Mouse (Mus musculus): ENCODE data around the gene Mrpl52. TPM values are rescaled to one million over a fixed set of nuclear protein-coding genes. Genes with fewer than 3 reads are reported as not detected.
A peak's percentile ranks its signal among the peaks of the same experiment; 100 is the strongest.

Mrpl52 gene
- total RNA-seq (2021) = 100 to 1,000 TPM; 162 to 202 TPM
- polyA plus RNA-seq (2012; rRNA removed) = 2,091 and 3,081 TPM in 2 replicates
- long read RNA-seq, transcript Mrpl52-201 (5 exons, 418 nt) = major isoform, 71 of 77 reads
- long read RNA-seq, partial matches to known transcripts = 0 of 77 reads
- long read RNA-seq, other reads (novel, unspliced or antisense) = 3 of 77 reads

DNA sequence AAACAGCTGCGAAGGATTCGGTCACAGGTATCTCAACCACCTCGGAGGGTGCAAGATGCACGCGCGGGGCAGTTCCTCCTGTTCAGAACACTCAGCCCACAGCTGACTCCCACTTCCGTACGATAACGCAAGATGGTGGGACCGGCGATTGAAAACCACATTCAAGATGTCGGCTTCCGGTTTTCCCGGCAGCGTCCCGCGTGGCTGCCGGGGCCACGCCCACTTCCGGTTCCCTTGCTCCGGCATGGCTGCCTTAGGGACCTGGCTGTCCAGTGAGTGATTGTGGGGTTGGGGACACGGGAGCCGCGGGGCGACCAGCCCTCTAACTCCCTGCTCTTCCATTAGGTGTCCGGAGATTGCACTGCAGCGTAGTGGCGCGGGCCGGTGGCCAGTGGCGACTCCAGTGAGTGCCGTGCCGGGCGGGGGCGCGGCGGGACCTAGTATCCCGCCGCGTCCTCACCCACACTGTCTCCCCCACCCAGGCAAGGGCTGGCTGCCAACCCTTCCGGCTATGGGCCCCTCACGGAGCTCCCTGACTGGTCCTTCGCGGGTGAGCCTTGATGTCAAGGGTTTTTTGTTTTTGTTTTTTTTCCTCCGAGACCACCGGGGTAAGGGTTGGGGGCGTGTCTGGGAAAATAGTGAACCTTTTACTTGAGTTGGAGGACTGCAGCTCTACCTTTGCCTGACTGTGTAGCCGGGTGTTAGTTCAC, at the start of gene Mrpl52:
Gene Mrpl52, plus strand, starts transcription at position 221 of the 710 bp plus-strand sequence.
- DNase-seq = peak; percentile 95

DNA sequence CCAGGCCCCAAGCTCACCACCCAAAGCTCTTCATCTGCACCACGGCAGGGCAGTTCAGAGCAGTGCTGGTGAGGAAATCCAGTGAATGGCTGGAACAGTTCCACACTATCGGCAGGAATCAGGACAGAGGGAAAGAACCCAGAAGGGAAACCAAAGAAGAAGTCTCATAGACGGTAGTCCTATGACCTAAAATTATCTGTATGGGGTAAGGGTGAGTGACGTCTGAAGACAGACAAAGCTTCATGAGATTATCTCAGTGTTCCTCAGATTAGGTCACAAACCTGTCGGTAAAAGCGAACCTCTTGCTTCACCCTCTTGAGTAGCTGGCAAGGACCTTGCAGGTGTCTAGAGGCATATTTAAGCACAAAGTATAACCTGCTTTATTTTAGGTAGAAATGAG, 49.5 kb upstream of the Mrpl52 start:
- DNase-seq = no peak

DNA sequence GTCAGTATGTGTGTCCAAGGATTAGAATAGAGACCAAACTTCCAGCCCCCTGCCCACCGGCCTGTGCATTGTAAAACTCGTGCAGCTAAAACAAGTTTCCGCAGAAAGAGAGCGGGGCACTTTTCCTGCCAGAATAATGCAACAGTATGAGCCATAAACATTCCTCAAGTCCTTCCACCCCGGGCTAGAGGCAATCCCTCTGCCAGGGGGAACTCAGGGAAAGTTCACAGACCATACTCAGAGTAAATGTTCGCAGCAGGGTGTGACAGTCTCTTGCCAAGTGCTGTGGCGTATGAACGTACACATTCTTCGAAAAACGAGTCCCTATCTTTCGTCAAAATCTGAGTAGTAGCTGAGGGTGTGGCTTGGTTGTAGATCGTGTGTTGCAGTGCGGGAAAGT, 47.1 kb upstream of the Mrpl52 start:
- no peak for DNase-seq

DNA sequence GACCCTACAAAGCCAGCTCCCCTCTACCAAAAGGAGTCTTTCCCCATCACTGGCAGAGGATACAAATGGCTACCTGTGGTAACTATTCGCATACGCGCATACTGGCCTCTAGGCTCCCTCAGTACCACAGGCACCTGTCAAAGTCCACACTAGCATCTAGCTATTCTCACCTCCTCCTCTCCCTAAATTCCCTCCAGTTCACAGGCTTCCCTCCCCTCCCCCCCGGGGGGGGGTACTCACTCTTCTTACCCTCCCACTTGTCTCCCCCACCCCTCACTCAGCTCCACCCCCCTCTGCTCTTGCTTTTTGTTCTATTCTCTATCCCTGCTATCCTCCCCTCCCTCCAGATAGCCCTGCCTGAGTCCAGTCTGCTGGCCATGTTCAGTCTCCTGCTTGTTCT, 46.1 kb upstream of the Mrpl52 start:
- DNase-seq = no peak

DNA sequence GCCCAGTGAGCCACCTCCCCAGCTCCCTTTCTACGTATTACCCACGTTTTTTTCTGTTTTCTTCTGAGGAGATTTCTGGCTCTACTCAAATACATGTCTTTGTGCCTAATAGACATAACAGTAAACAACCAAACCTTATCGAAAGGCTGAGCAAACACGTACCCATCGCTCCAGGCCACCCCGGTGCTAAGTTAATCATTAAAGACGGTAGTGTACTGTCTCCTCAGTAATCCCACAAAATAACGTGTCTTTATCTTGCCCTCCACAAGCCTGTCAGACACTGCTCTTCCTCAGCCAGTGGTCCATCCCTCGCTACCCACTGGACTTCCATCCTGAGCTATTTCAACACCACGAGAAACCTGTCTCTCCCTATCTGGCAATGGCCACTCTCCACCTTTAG, 44.9 kb upstream of the Mrpl52 start:
- DNase-seq = no peak

DNA sequence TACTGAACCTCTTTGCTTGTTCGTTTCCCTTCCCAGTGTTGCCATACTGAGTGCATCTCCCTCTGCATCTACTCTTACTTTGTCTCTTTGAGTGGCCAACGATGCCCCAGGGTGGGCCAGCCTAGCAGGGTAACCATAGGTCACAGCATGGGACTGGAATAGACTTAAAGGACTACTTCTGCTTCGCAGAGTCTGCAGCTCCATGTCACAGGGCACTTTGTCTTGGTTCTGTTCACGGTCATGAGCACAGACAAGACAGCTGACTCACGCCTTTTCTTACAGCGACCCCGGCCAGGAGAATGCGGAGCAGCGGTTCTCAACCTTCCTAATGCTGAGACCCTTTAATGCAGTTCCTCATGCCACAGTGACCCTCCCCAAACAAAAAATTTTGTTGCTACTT, 44.1 kb upstream of the Mrpl52 start:
- no peak for DNase-seq

DNA sequence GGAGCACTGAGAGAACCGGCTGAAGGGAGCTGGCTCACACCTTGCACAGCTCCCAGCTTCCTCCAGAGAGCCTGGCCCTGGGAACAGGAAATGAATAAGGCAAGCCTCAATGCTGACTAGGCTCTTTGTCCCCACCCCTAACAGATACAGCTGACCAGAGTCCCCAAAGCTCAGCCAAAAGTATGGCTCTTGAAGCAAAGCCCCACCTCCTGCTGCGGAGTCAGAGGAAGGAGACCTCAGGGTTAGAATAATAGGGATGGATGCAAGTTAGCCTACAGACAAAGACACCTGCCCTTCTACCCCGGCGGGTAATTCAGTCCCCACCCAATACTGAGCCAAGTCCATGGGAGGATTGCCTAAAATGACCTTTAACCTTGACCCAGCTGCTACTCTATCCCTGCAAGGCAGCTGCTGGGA, 43.3 kb upstream of the Mrpl52 start:
- DNase-seq = no peak

DNA sequence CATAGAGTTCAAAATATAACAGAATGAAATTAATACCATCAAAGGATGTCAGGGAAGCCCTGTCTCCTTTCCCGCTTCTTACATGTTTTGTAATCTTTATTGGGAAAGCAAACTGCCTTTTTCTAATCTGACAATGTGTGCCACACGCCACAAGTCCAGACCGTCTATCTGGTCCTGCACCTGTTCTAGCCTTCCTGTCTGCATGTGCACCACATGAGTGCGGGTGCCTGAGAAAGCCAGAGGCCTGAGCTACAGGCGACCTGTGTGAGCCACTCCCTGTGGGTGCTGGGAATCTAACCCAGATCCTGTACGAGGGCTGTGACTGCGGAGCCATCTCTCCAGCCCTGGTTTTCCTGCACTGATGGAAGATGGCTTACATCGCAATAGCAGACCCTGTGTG, 42.3 kb upstream of the Mrpl52 start:
- no peak for DNase-seq

DNA sequence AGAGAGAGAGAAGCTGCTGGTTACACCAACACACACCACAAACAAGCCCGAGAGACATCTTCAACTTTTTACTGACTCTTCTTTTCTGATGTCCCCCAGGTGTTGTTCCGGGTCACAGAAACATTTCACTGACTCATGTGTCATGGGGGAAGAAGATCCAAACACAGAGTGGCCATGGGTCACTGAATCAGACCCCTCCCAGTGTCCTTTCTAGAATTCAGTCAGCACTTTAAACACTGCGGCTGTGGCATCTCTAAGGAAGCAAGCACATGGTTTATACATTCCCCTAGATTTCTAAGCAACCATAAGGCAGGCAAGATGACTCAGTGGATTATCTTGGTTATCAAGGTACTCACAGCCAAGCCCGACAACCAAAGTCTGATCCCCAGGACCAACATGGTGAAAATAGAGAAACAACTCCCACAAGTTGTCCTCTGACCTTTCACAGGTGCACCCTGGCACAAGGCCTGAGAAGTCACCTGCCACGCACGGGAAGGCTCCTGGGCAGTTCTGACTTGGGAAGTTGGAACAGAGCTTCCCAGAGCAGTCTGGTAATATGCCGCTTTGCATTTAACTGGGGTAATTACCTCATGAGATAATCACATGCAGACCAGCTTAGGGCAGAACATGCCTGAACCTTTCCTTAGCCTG, 40.6 kb upstream of the Mrpl52 start:
- DNase-seq = no peak

DNA sequence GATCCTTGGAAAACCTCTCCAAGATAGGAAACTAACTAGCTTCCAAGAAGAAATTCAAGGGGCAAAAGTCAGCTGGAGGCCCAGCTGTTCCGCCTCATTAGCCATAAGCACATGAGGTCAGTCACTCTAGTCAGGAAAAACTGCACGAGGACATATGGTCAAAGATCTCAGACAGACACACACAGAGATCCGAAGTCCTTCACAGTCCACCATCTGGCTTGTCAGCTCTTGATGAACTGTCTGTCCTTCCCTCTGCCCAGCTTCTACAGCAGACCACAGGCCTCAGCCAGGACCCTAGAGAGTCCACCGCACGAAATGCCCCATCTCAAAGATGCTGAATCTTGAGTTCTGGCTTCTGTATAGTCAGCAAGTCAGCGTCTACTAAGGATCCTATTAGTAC, 39.2 kb upstream of the Mrpl52 start:
- DNase-seq = no peak

DNA sequence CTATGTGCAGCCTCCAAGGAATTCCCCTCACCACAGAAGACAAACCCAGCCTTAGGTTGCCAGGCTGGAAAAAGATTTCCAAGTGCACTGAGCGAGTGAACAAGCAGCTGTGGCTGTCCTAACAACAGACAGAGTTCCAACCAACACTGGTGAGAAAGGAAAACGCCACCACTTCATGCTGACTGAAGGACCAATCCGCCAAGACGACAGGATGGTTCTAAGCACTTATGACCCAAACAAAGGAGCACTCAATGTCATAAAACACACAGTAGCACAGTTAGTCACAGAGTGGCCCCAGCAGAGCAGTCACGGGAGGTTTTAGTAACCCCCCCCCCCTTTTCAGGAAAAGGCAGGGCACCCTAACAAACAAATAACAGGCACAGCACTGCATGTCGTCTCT, 35.9 kb upstream of the Mrpl52 start:
- DNase-seq = no peak

DNA sequence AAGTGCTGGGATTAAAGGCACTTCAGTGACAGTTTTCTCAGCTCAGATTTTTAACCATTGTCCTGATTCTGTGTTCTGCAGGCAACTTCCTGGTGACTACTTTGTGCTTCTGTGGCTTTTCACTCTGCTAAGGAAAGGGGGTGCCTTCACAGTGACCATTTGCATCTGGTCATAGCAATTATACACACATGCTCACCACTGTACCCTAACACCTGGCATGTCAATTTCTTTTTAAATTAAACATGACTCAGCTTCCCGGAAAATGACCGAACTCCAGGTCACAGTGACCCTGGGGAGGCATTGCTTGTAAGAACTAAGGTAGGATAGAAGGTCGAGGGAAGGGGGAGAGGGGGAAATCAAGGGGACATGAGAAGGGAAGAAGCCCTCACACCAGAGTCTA, 32.9 kb upstream of the Mrpl52 start:
- DNase-seq = no peak

DNA sequence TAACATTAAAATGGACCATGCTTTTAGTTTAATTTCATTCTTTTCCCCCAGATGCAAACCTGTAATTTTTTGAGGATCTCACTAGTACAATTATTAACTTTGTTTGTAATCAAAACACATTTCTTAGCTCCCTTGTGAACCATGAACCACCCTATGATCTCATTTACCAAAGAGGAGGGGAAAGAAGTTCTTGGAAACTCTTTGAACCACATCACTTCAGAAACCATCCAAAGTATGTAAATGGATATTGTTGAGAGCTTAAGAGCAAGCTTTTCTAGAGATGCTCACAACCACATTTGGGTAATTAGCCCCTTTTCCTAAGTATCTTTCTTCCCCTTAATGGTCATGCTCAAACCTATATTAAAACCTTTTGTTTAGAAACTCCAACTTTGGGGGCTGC, 32.4 kb upstream of the Mrpl52 start:
- DNase-seq = no peak

DNA sequence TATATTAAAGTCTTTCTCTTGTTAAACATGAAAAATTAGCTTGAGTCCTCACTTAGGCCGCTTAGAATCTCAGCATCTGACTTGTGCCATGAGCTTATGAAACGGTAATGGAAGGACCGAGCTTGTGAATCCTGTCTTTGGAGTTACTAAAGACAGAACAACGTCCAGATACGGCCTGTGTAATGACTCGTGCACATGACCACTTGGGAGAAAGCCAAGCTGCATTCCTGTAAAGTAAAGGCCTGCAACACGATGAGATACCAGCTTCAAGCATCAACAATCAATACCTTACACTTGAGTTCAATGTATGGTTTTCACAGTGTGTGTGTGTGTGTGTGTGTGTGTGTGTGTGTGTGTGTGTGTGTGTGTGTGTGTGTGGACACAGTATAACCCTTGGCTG, 30.0 kb upstream of the Mrpl52 start:
- DNase-seq = no peak

DNA sequence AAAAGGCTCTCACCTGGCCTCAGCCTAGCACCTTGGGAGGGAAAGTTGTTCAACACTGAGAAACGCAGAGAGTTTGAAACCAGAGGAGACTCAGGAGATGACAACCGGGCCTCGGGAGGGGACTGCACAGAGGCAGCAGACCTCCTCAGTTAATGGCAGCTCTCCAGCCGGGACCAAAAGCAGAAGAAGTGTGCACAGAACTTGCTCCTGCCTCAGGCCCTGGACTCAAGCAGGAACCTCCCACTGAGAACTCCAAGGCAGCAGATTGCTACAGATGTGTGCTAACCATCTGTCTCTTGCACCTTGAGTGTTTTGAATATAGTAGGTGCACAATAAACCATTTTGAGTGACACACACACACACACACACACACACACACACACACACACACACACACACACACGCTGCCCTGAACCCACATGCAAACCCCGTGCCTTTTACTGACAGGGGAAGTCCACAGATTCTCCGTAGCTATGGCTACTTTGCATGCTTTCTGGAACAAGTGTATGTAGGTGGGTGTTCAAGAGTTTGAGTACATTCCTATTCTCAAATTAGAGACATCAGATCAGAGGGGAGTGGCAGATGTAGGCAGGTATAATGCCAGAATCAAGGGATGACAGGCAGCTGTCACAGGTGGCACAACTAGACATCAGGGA, 28.7 kb upstream of the Mrpl52 start:
- DNase-seq = no peak

DNA sequence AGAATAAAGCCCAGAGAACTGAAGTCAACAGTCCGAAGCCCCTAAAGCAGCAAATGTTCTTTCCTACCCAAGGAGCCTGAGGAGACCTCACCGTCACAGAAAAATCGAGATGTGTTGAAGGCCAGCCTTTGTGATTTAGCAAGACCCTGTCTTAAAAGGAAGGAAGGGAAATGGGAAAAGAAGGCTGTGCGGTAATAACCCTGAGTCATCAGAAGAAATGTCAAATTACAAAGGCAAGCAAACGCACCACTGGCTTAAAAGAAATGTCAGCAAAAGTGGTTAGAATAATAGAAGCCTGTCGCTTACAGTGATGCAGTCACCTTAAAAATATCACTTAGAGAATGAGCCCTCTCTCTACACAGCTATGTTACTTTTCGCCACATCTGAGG, 28.2 kb upstream of the Mrpl52 start:
- DNase-seq = peak; percentile 17

DNA sequence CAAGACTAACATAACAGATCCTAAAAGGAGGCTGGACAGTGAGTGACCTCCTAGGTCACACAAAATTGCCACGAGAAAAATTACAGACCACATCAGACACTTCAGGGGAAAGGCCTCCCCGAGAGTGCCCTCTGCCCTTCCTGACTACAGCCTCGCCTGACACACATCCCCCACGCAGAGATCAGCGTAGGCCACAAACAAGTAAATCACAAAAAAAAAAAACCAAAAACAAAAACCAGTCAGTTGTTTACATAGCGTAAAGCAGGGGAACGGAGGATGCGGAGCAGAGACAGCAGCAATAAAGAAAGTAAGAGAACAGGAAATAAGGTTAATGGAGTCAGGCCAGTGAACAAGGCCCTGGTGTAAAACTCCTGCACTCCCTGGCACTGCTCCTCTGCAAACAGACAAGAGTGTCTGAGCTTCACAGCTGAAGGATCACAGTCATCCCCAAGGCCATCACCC, 27.8 kb upstream of the Mrpl52 start:
- DNase-seq = peak; percentile 49

DNA sequence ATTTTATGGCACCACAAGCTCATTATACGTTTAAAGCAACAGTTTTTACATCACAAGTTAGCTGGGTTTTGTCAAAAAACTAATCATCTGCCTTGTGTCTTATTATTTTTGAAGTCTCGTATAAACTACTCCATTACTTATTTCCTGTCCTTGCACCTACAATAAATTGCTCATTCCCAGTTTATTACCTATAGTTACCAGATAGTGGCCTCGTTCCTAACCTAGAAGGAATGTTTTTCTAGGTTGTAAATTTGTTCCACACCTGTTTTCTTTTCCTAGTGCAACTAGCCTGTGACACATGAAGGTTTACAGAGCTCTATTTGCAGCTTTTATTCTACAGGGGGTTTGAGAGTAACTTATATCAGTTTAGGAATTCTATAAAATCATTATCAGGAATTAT, 25.0 kb upstream of the Mrpl52 start:
- DNase-seq = no peak

DNA sequence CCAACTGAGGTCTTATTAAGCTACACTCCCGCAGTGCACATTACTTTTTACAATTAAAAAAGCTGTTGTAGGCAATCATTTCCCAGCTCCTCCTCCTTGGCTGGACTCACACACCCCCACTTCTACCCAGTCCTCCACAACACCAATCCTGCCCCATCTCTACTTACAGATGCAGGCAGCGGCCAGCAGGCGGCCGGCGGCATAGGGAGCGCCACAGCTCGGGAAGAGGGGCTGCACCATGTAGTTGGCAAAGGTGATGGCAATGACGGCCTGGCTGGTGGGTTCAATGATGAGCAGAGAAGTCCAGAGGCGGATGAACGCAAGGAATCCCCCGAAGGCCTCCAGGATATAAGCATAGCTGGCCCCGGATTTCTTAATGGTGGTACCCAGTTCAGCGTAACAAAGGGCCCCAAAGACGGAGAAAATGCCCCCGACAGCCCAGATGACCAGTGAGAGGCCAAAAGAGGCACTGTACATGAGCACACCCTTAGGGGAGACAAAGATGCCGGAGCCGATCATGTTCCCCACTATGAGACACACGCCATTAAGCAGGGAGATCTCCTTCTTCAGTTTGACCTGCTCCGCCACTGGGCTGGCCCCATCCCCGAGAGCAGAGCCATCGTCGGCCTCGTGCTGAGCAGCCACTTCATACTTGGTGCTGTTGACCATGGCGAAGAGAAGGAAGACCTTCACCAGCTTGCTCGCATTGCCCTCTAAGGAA, 18.2 kb upstream of the Mrpl52 start:
- no peak for DNase-seq

DNA sequence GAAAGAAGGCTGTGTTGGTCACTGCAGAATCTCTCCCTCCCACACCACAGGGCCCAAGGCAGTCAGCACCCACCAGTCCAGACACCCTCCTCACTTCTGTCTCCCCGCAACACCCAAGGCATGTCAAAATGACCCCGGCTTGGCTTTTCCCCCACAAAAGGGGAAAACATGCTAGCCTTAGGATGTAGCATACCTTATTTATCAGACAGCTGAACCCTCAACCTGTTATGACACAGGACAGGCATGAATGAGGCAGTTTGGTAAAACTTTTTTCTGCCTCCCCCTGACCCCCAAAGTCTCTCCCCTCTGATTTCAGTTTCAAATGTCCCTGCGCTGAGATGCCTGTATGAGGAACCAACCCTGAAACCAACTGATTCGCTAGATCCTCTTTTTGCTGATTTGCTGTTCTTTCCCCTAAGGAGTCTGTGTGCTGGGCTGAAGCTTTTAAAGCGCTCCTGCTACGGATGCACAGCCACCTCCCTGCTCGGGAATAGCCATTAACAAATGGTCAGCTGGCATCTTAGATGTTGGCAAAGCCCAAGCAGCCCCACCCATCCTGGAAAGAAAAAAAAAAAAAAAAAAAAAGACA, 17.6 kb upstream of the Mrpl52 start:
- DNase-seq = no peak

DNA sequence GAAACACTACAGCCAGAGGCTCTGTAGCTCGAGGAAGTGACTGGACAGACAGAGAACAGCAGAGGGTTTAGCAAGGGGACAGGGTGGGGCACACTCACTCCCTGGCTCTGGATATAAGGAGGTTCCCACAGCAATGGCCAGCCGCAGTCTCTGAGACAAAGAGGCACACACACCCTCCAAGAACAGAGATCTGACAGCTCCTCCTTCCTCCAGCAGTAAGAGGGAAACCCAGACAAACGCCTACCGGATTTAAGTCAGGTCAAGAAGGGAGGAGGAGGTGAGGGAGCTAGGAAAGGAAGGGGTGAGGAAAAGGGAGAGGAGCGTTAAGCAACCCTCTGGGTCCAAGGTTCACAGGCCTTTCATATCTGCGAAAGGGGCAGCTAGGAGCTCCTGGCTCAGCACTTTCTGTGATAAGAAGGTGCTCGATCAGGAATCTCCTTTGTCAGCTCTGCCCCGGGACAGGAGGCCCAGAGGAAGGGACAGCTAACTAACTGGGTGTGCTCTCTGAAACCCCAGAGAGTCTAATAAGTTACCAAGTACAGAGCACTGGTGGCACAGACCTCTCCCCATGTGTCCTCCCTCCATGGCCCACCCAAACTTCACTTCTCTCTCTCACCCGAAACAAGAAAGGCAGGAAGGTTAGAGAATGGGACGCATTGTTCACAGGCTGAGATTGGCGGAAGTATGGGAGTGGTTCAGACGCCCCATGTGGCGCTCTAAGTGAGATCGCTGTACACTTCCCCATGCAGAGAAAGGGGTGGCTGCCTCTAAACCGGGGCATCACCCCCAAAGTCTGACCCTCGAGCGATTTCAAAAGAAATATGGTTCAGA, 16.5 kb upstream of the Mrpl52 start:
- DNase-seq = no peak

Measured in adrenal gland, adult 2 months (tissue).